Mouse (Mus musculus): ENCODE results near the gene Necab2. TPM values are rescaled to one million over a fixed set of nuclear protein-coding genes. Genes with fewer than 3 reads are reported as not detected.

The Necab2 gene
- polyA plus RNA-seq (2012; rRNA removed): 14.8 and 16.0 TPM in 2 replicates

DNA sequence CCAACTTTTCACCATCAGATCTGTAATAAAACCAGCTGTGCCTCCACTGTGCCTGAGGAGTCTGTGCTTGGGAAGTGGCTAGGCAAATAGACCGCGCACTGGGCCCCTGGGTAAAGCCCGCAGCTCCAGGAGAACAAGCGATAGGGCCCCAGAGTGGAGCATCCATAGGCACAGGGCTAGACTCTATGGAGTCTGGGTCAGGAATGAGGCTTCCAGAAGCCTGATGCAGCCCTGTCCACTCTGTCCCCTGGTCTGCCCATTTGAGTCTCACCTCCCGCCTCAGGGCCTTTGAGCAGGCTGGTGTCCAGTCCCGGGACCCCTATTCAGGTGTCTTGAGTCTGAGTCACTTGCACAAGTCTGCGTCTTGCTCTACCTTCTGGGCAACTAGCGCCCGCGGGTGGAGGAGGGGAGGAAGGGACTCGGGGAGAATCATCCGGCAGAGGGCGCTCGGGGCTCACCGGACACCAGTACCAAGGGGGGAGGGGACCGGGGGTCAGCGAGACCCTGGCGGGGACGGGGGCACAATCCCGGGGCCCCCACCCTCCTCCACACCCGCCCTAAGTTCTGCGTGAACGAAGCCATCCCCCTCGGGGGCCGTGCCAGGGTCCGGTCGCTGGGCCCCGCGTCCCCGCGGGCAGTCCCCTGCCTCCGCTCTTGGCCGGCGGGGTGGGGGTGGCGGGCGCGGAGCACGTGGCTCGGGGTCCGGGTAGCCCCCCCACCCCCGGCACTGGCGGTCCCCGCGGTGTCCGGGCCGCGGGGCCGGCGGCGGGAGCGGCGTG lies at the start of gene Necab2:
Necab2 (plus strand) TSS at position 509 of the 779 bp plus-strand sequence.
- Histone ChIP-seq H3K4me3 (ENCODE audit: control insufficient read depth, low read depth, low read length) (peak within 1 kb of the TSS; percentile 20), H3K36me3 (ENCODE audit: control insufficient read depth, insufficient read depth, low read length) (no peaks in the 10 kb centered on the region), H3K27me3 (ENCODE audit: control insufficient read depth, insufficient read depth, low read length) (no peaks in the 10 kb centered on the region), H3K27ac (ENCODE audit: control insufficient read depth, insufficient read depth, low read depth, low read length) (no peak within 1 kb of the TSS), H3K4me1 (ENCODE audit: control insufficient read depth, insufficient read depth, low read length) (peaks cover 8% of the 10 kb centered on the region)
- TF ChIP-seq CTCF (IDR thresholded peaks at IDR 0.05; ENCODE audit: control insufficient read depth, insufficient read depth, insufficient replicate concordance, low read depth, low read length): peak; percentile 42; the same call in 1 of the 2 replicates
- no peak for TF ChIP-seq POLR2A (IDR thresholded peaks at IDR 0.05; ENCODE audit: control insufficient read depth, low read depth, low read length)

DNA sequence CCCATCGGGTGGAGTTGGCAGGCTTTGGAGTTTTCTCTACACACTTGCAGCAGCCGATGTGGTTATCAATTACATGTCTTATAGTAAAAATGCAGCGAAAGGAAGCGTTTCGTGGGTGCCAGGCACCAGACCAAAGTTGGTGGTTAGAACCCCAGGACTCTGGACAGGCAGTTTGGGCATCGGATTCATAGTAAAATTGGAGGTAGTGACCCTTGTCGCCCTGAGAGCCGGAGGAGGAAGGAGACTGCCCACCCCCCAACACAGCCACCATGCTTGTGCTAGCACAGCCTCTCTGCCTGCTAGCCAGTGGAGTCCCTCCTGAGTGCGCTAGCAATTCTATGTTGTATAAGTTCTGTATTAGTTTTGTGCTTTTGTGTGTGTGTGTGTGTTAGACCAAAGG lies 48.0 kb upstream of the Necab2 start:
- Histone ChIP-seq H3K36me3 (ENCODE audit: control insufficient read depth, insufficient read depth, low read length) (no peaks in the 10 kb centered on the region), H3K4me1 (ENCODE audit: control insufficient read depth, insufficient read depth, low read length) (peaks cover 8% of the 10 kb centered on the region), H3K4me3 (ENCODE audit: control insufficient read depth, low read depth, low read length) (no peak overlapping the region), H3K27me3 (ENCODE audit: control insufficient read depth, insufficient read depth, low read length) (no peaks in the 10 kb centered on the region), H3K27ac (ENCODE audit: control insufficient read depth, insufficient read depth, low read depth, low read length) (no peak overlapping the region)
- TF ChIP-seq POLR2A (IDR thresholded peaks at IDR 0.05; ENCODE audit: control insufficient read depth, low read depth, low read length) (no peak), CTCF (IDR thresholded peaks at IDR 0.05; ENCODE audit: control insufficient read depth, insufficient read depth, insufficient replicate concordance, low read depth, low read length) (no peak)

DNA sequence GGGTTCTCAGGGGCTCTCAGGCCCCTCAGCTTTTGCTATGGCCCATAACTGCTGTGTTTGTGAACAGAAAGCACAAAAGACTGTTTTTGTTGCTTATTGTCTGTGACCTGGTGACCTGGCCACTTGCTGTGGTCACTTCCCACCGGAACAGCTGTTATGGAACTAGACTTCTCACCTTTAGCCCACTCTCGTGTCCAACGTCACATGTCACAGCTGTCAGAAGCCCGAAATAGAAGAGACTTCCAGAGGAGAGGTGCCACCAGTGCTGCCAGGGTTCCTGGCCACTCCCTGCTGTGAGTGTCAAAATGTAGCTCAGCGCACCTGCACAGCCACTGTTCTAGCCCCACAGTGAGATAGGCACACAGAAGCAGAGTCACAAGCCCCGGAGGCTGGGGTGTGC lies 47.3 kb upstream of the Necab2 start:
- no peak overlapping the region for H3K27ac ChIP-seq (ENCODE audit: control insufficient read depth, insufficient read depth, low read depth, low read length)
- no peak overlapping the region for H3K4me3 ChIP-seq (ENCODE audit: control insufficient read depth, low read depth, low read length)
- no peaks in the 10 kb centered on the region for H3K27me3 ChIP-seq (ENCODE audit: control insufficient read depth, insufficient read depth, low read length)
- TF ChIP-seq CTCF (IDR thresholded peaks at IDR 0.05; ENCODE audit: control insufficient read depth, insufficient read depth, insufficient replicate concordance, low read depth, low read length) (no peak), POLR2A (IDR thresholded peaks at IDR 0.05; ENCODE audit: control insufficient read depth, low read depth, low read length) (no peak)
- peaks cover 5% of the 10 kb centered on the region for H3K4me1 ChIP-seq (ENCODE audit: control insufficient read depth, insufficient read depth, low read length)
- no peaks in the 10 kb centered on the region for H3K36me3 ChIP-seq (ENCODE audit: control insufficient read depth, insufficient read depth, low read length)

DNA sequence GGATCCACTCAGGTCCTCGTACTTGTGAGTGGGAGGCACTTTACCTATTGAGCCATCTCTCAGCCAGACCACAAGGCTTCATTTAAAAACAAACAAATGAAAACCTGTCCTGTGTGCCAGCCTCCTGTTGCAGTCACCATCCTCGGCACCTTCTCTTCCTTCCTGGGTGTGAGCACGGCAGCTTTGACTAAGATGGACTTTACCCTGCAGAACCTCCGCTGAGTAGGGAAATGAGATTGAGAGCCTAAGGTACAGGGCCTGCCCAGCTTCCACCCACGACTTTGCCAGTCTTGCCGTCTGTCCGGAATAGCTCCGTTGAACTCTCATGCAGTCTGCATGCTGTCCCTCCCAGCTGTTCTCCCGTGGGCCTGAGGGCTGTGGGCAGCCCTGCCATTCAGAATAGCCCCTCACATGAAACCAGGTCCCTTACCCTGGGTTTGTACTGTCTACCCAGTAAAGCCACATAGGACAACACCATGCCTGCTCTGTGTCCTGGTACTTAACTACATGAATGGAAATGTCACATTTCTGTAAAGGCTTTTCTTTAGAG lies 46.3 kb upstream of the Necab2 start:
- Histone ChIP-seq H3K4me3 (ENCODE audit: control insufficient read depth, low read depth, low read length) (no peak overlapping the region), H3K27ac (ENCODE audit: control insufficient read depth, insufficient read depth, low read depth, low read length) (no peak overlapping the region), H3K4me1 (ENCODE audit: control insufficient read depth, insufficient read depth, low read length) (peaks cover 3% of the 10 kb centered on the region), H3K27me3 (ENCODE audit: control insufficient read depth, insufficient read depth, low read length) (no peaks in the 10 kb centered on the region), H3K36me3 (ENCODE audit: control insufficient read depth, insufficient read depth, low read length) (no peaks in the 10 kb centered on the region)
- TF ChIP-seq CTCF (IDR thresholded peaks at IDR 0.05; ENCODE audit: control insufficient read depth, insufficient read depth, insufficient replicate concordance, low read depth, low read length) (no peak), POLR2A (IDR thresholded peaks at IDR 0.05; ENCODE audit: control insufficient read depth, low read depth, low read length) (no peak)

DNA sequence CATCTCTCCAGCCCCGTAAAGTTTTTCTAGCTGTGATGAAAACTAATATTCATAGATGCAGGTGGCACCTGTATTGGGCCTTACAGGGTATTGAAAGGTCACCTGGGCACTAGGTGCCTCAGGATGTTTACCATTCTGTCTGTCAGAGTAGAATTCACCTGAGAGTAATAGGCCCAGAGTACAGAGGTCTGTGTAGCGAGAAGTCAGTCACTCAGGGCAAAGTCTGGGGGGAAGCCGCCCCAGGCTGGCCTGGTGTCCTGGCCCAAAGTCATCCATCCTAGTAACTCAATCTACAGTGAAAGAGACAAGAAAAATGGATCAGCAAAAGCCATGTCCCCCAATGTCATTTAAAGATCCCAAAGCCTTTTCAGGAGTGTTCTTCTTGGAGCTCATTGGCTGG lies 45.6 kb upstream of the Necab2 start:
- H3K4me1 ChIP-seq (ENCODE audit: control insufficient read depth, insufficient read depth, low read length): no peaks in the 10 kb centered on the region
- H3K27me3 ChIP-seq (ENCODE audit: control insufficient read depth, insufficient read depth, low read length): no peaks in the 10 kb centered on the region
- no peaks in the 10 kb centered on the region for H3K36me3 ChIP-seq (ENCODE audit: control insufficient read depth, insufficient read depth, low read length)
- H3K27ac ChIP-seq (ENCODE audit: control insufficient read depth, insufficient read depth, low read depth, low read length): no peak overlapping the region
- no peak overlapping the region for H3K4me3 ChIP-seq (ENCODE audit: control insufficient read depth, low read depth, low read length)
- no peak for TF ChIP-seq POLR2A (IDR thresholded peaks at IDR 0.05; ENCODE audit: control insufficient read depth, low read depth, low read length)
- no peak for TF ChIP-seq CTCF (IDR thresholded peaks at IDR 0.05; ENCODE audit: control insufficient read depth, insufficient read depth, insufficient replicate concordance, low read depth, low read length)

DNA sequence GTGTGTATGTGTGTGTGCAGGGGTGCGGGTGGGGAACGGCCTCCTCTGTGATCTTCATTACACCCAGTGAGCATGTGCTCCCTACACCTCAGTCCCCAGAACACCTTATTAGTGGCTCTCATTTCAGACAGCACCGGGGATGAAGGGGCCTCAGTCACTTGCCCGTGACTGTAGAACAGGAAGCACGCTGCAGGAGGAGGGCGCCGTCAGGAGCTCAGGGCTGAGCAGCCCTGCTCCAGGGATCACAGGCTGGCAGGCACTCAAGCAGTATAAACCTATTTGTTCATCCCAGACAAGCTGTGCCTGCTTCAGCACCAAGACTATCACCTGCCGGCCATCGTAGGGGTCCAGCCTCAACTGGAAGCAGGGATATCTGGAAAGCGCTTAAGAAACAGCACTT lies 42.6 kb upstream of the Necab2 start:
- no peaks in the 10 kb centered on the region for H3K27me3 ChIP-seq (ENCODE audit: control insufficient read depth, insufficient read depth, low read length)
- no peaks in the 10 kb centered on the region; the same call in 1 of the 2 replicates for H3K36me3 ChIP-seq (ENCODE audit: control insufficient read depth, insufficient read depth, low read length)
- H3K4me3 ChIP-seq (ENCODE audit: control insufficient read depth, low read depth, low read length): no peak overlapping the region
- H3K4me1 ChIP-seq (ENCODE audit: control insufficient read depth, insufficient read depth, low read length): no peaks in the 10 kb centered on the region
- no peak overlapping the region for H3K27ac ChIP-seq (ENCODE audit: control insufficient read depth, insufficient read depth, low read depth, low read length)
- TF ChIP-seq CTCF (IDR thresholded peaks at IDR 0.05; ENCODE audit: control insufficient read depth, insufficient read depth, insufficient replicate concordance, low read depth, low read length): no peak
- TF ChIP-seq POLR2A (IDR thresholded peaks at IDR 0.05; ENCODE audit: control insufficient read depth, low read depth, low read length): no peak

DNA sequence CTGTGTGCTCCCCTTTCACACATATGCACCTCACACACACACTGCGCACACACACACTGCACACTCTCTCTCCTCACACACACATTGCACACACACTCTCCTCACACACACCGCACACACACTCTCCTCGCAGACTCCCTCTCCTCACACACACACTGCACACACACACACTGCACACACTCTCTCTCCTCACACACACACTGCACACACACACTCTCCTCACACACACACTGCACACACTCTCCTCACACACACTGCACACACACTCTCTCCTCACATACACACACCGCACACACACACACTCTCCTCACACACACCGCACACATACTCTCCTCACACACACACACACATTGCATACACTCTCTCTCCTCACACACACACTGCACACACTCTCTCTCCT lies 41.9 kb upstream of the Necab2 start:
- Histone ChIP-seq H3K4me3 (ENCODE audit: control insufficient read depth, low read depth, low read length) (no peak overlapping the region), H3K27ac (ENCODE audit: control insufficient read depth, insufficient read depth, low read depth, low read length) (no peak overlapping the region), H3K36me3 (ENCODE audit: control insufficient read depth, insufficient read depth, low read length) (no peaks in the 10 kb centered on the region; the same call in 1 of the 2 replicates), H3K27me3 (ENCODE audit: control insufficient read depth, insufficient read depth, low read length) (no peaks in the 10 kb centered on the region), H3K4me1 (ENCODE audit: control insufficient read depth, insufficient read depth, low read length) (no peaks in the 10 kb centered on the region)
- TF ChIP-seq CTCF (IDR thresholded peaks at IDR 0.05; ENCODE audit: control insufficient read depth, insufficient read depth, insufficient replicate concordance, low read depth, low read length) (no peak), POLR2A (IDR thresholded peaks at IDR 0.05; ENCODE audit: control insufficient read depth, low read depth, low read length) (no peak)
